Mouse (Mus musculus) lung, adult 2 months (tissue): ENCODE results near the gene Sh3d21. TPM values are rescaled to one million over a fixed set of nuclear protein-coding genes. Genes with fewer than 3 reads are reported as not detected.
A peak's percentile ranks its signal among the peaks of the same experiment; 100 is the strongest.

Experiments
- DNase-seq: peaks from one replicate; pipeline ENCODE4 v3.0.0; 2022
- H3K4me1 ChIP-seq: fragments of 200-500 bp; 2 replicates; pipeline ENCODE4 v1.6.1; 2011; ENCODE audit warnings: low read length; ENCODE audit not compliant: control insufficient read depth, insufficient read depth
- H3K4me3 ChIP-seq: fragments of 200-500 bp; replicated peaks from 2 replicates; pipeline ENCODE3; 2011; ENCODE audit warnings: low read depth, mild to moderate bottlenecking, control low read depth, low read length; ENCODE audit errors: extremely low read depth
- CTCF ChIP-seq: fragments of 200-500 bp; IDR thresholded peaks from 2 replicates; pipeline ENCODE4 v1.5.1; 2011; ENCODE audit warnings: mild to moderate bottlenecking, low read length, control low read depth; ENCODE audit not compliant: insufficient read depth
- POLR2A ChIP-seq: fragments of 200-500 bp; IDR thresholded peaks from 2 replicates; pipeline ENCODE4 v1.6.1; 2011; ENCODE audit warnings: low read depth, mild to moderate bottlenecking, control low read depth, low read length, borderline replicate concordance; ENCODE audit errors: extremely low read depth
- WGBS: fragments of 180-500 bp; shearing (Covaris S2); methylation state at CpG from one replicate; pipeline ENCODE4 v1.1.7; 2018; 5-methylcytosine and 5-hydroxymethylcytosine counted together
- polyA plus RNA-seq: library from polyadenylated mRNA; depleted of rRNA; stranded (reverse); fragments of >200 nt; gene quantifications from 2 replicates; pipeline ENCODE4 v1.2.3, GENCODE M21; 2012

Gene Sh3d21
- polyA plus RNA-seq, 1 experiment = 7.5 TPM

DNA sequence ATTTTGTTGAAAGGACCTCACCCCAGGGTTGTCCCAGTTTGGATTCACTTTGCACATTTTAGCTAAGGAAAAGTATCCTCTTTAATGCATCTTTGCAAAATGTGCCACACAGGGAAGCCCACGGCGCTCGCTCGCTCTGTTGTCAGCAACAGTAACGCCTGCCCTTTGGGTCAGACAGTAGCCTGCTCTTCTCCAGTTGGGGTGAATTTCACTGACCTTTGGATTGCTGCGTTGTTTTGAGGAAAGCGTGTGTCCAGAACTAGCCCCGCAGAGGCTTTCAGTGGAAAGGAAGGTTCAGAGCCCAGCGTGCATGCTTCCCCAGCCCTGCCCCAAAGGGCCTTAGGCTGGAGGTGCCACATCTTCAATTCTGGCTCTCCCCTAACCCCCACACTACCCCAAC lies 47.9 kb downstream of the Sh3d21 start:
- Histone ChIP-seq H3K4me3 (no peak overlapping the region), H3K4me1 (peaks cover 19% of the 10 kb centered on the region)
- no peak for DNase-seq
- WGBS = 79% methylated on average over 9 of the region's 9 CpGs
- TF ChIP-seq CTCF (no peak), POLR2A (no peak)

DNA sequence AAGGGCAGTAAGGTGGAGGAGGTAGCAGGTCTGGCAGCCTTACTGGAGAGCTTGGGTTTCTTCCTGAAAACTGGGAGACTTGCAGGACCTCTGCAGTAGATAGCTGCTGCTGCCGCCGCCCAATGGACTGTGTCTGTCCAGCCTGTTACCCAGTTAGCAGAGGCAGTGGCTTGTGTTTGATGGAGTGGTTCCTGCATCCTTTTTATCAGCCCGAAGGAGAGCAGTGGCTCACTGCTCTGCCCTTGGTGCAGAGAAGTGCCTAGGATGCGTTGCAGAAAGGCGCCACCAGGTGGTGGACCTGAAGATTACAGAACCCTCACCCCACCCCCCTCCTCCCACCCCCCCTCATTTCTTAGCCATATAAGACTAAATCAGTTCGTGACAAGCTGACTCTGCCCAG lies 49.3 kb downstream of the Sh3d21 start:
- TF ChIP-seq POLR2A = no peak
- peak; percentile 82 for TF ChIP-seq CTCF
- 8% methylated on average over 6 of the region's 6 CpGs for WGBS
- peaks cover 31% of the 10 kb centered on the region for H3K4me1 ChIP-seq
- no peak overlapping the region for H3K4me3 ChIP-seq
- DNase-seq = peak; percentile 68

DNA sequence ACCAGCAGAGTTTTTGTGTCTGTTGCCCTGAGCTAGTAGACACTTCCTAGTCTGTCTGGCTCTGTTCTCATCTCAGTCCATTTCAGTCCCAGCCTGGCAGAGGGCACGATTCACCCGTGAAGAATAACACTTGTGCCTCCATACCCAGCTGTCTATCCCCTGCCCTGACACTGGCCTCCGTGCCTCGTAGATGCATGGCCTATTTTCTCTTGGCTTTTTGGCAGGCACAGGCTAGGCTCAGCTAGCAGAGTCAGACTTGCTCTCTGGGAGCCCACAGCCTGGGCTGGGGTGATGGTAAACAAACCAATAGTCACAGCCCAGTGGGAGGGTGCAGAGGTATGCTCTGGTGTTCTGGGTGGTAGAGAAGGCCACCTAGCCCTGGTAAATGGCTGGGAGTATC lies 50.0 kb downstream of the Sh3d21 start:
- 55% methylated on average over 4 of the region's 4 CpGs for WGBS
- no peak for TF ChIP-seq POLR2A
- no peak for TF ChIP-seq CTCF
- H3K4me3 ChIP-seq = no peak overlapping the region
- no peak for DNase-seq
- peaks cover 34% of the 10 kb centered on the region for H3K4me1 ChIP-seq

DNA sequence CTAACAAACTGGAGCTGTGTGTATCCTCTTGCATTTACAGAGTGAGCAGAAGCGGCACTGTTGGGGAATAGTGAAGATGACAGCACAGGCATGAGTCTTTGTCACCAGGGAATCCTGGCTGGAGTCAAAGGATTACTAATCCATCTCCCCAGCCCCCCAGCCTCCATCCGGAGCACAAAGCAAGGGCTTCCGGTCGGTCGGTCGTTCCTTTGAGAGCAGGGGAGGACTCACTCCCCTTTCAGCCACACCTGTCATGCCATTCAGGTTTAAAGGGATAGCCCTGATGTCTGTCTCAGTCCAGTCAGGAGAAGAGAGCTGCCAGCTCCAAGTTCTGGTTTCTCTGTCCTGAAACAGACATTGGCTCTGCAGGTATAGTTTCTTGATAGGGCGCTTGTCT lies 52.1 kb downstream of the Sh3d21 start:
- TF ChIP-seq POLR2A = no peak
- no peak for TF ChIP-seq CTCF
- H3K4me3 ChIP-seq = peak overlapping the region; percentile 36
- 16% methylated on average over 7 of the region's 7 CpGs for WGBS
- DNase-seq = no peak
- peaks cover 38% of the 10 kb centered on the region for H3K4me1 ChIP-seq

DNA sequence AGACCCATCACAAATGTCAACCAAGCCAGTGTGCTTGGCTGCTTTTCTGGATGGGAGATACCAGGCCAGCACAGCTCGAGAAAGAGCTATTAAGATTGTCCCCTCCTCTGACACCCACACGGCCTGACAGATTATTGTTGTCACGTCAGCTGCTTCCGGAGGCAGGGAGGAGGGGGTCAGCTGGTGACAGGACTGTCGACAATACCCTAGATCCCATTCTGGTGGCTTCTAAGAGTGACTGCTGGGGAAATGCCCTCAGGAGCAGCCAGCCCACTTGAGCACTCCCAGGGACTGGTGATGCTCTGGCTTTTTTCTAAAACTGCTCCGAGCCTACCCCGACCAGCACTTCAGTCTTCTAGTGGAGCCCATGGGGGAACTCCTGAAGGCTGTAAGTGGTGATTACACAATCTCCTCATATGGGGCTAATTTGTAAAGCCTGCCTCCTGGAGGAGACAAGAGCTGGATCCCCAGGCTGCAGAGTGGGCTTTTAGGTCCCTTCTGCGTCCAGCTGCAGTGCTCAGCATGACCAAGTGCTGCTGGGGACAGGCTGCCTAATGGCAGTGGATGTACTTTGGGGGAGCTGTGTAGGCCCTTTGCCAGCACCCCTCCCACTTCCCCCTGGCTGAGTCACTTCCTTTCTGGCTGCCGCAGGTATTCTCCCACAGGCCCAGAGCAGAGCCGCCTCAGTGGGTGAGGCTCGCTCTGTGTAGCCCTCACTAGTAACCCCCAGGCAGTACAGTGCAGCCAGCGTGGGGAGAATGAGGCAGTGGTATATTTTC lies 52.7 kb downstream of the Sh3d21 start:
- 2% methylated on average over 12 of the region's 12 CpGs for WGBS
- TF ChIP-seq POLR2A = peak; percentile 82; the same call in 1 of the 2 replicates
- 0 out of 2 replicates have a peak, but pooled peaks have one; percentile 18 for TF ChIP-seq CTCF
- H3K4me1 ChIP-seq = peaks cover 38% of the 10 kb centered on the region
- DNase-seq = peak; percentile 89
- H3K4me3 ChIP-seq = peak overlapping the region; percentile 36

DNA sequence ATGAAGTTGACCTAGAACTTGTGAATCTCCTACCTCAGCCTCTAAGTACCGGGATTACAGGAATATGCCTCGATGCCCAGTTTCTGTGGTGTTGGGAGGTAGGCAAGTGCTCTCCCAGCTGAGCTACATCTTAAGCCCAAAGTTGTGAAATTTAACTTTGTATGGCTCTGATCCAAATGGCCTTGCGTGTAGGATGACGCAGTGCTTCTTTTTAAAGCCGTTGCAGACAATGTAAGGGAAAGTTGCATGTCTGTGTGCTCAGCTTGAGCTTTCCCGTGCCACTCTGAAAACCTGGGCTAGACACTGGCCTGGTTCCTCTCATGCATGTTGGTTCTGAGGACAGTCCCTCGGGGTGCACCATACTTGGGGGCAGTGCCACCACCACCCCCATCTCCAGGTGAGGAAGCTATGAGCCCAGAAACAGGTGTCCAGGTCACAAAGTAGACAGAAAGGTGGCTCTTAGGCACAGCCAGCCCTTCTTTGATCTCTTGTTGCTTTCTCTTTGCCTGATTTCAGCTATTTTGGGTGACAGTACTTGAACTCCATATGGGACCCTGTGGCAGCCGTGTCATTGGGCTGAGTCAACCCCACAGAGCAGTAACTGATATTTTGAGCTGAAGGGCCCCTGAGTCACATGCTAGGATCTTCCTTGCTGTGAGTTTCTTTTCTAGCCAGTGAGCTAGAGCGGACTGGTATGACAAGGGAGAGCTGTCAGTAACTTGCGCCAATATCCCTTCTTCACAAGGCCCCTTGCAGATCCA lies 53.5 kb downstream of the Sh3d21 start:
- peaks cover 44% of the 10 kb centered on the region for H3K4me1 ChIP-seq
- DNase-seq = no peak

DNA sequence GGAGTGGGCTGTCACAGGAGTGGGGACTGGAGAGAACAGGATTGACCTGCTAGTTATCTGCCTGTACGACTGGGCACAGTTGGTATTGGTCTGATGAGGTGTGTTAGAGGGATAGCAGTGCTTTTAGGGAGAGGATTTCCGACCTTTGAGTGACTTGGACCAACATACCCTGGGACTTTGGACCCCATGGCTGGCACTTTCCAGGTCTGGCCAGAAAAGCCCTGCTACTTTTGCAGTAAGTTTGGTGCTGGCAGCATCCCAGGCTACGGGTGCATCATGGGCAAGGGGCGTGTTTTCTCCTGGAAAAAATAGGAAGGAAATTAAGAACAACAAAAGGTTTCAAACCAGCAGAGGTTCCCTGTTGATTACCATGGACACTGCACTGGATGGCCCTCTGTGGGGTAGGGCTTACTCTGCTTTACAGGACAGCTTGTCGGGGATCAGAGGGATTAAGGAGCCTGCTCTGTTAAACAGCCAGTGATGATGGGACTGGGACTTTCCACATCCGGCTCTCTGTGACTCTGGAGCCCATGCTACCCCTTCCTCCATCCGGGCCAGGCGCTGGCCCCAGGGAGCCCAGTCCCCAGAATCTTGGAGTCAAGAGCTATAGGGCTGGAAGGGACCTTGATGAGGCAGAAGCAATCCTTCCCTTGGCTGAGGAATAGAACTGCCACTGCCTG lies 55.1 kb downstream of the Sh3d21 start:
- 37% methylated on average over 8 of the region's 8 CpGs for WGBS
- TF ChIP-seq CTCF (no peak), POLR2A (no peak)
- Histone ChIP-seq H3K4me1 (peaks cover 36% of the 10 kb centered on the region), H3K4me3 (no peak overlapping the region)
- DNase-seq = no peak

More for the DNA sequence above, 53.5 kb downstream of the Sh3d21 start:
- TF ChIP-seq POLR2A (no peak), CTCF (no peak)
- H3K4me3 ChIP-seq = no peak overlapping the region
- WGBS = 31% methylated on average over 10 of the region's 10 CpGs

DNA sequence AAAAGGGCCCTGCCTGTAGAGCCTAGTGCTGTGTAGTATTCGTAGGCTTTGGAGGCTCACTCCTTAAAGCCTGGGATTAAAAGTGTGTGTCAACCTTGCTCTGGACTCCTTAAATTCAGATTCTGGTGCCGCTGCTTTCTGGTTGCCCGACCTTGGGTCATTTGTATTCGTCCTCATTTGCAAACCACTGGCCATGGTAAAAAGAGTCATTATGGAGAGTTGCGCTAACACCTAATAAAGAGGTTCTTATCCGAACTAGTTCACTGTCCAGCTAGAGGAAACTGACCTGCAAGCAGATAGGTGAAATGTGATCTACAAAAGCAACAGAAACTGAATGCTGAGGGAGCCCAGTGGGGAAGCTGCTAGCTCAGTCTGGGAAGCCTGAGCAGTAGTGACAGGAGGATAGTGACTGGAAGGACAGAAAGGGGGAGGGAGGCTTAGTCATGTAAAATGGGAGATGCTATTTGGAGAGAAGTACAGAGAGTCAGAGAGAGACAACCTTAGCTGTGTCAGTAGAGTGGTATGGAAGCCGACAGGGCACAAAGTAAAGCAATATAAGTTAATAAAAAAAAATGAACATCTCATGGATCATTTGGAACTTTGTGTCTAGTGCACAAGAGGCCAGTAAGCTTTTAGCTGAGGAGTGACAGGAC lies 58.0 kb downstream of the Sh3d21 start:
- no peak overlapping the region for H3K4me3 ChIP-seq

More for the DNA sequence above, 58.0 kb downstream of the Sh3d21 start:
- TF ChIP-seq CTCF (no peak), POLR2A (no peak)
- 67% methylated on average over 7 of the region's 7 CpGs for WGBS
- H3K4me1 ChIP-seq = peaks cover 23% of the 10 kb centered on the region
- DNase-seq = no peak
